Mouse (Mus musculus) thymus, adult 2 months (tissue): ENCODE results near the gene Kctd14. TPM values are rescaled to one million over a fixed set of nuclear protein-coding genes. Genes with fewer than 3 reads are reported as not detected.
"Not testable (repeated sequence)": the region's sequence is repeated elsewhere in the genome, so short reads cannot be mapped to it uniquely, and the experiment has no call there.

Experiments used
- DNase-seq: peaks from one replicate; pipeline ENCODE4 v3.0.0; 2021
- H3K27ac ChIP-seq: fragments of 200-500 bp; 2 replicates; pipeline ENCODE4 v1.5.1; 2012; ENCODE audit warnings: low read length, control low read depth; ENCODE audit not compliant: control insufficient read depth, insufficient read depth
- H3K27me3 ChIP-seq: fragments of 200-500 bp; 2 replicates; pipeline ENCODE4 v1.6.1; 2012; ENCODE audit warnings: mild to moderate bottlenecking, low read length, moderate library complexity, mixed read lengths; ENCODE audit not compliant: control insufficient read depth, insufficient read depth
- H3K36me3 ChIP-seq: fragments of 200-500 bp; 2 replicates; pipeline ENCODE4 v1.6.1; 2012; ENCODE audit warnings: mild to moderate bottlenecking, low read length, moderate library complexity; ENCODE audit not compliant: control insufficient read depth, insufficient read depth
- H3K4me1 ChIP-seq: fragments of 200-500 bp; replicated peaks from 2 replicates; pipeline ENCODE4 v1.6.1; 2012; ENCODE audit warnings: low read length; ENCODE audit not compliant: control insufficient read depth, insufficient read depth
- H3K4me3 ChIP-seq: fragments of 200-500 bp; 2 replicates; pipeline ENCODE4 v1.5.1; 2012; ENCODE audit warnings: mild to moderate bottlenecking, low read length, control low read depth, moderate library complexity; ENCODE audit not compliant: control insufficient read depth, insufficient read depth
- CTCF ChIP-seq: fragments of 200-500 bp; IDR thresholded peaks from 2 replicates; pipeline ENCODE4 v1.5.1; 2012; ENCODE audit warnings: mild to moderate bottlenecking, control low read depth, low read length, moderate library complexity, borderline replicate concordance; ENCODE audit not compliant: control insufficient read depth, poor library complexity, insufficient read depth; ENCODE audit errors: extremely low read depth
- POLR2A ChIP-seq: fragments of 200-500 bp; IDR thresholded peaks from 2 replicates; pipeline ENCODE4 v1.6.1; 2012; ENCODE audit warnings: mild to moderate bottlenecking, low read length, control low read depth, moderate library complexity; ENCODE audit not compliant: control insufficient read depth, poor library complexity, insufficient read depth; ENCODE audit errors: extremely low read depth
- WGBS: fragments of 180-500 bp; shearing (Covaris S2); methylation state at CpG from one replicate; pipeline ENCODE4 v1.1.7; 2018; 5-methylcytosine and 5-hydroxymethylcytosine counted together
- polyA plus RNA-seq: library from polyadenylated mRNA; depleted of rRNA; stranded (reverse); fragments of >200 nt; gene quantifications from 2 replicates; pipeline ENCODE4 v1.2.3, GENCODE M21; 2012; rRNA removed

The Kctd14 gene
- 2.7 and 4.9 TPM in 2 replicates for polyA plus RNA-seq

- not testable (repeated sequence) for H3K36me3 ChIP-seq, H3K4me3 ChIP-seq, H3K27ac ChIP-seq, DNase-seq, H3K27me3 ChIP-seq
- peaks cover 40% of the 10 kb centered on the region for H3K4me1 ChIP-seq
- WGBS: 94% methylated on average over 2 of the region's 2 CpGs
These were observed at the start of gene Kctd14 for GRCm38 (mm10) chr7:97451023-97451422. TSS of gene Kctd14 (plus strand) at chr7:97451323.

DNA sequence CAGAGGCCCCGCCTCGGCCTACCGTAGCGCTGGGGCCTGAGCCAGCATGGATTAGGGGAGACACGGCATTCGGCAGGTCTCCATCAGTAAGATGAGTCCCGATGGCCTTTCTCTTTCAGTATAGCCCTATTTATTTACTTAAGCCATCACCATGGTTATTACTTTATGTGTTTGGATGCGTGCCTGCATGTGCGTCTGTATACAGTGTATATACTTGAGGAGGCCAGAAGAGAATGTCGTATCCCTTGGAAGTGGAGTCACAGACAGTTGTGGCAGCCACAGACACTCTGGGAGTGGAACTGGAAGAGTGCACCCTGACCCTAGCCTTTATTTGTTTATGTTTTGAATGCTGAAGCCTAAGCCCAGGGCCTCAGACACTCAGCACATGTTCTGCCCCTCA, 44.0 kb upstream of the Kctd14 start:
- Histone ChIP-seq H3K4me3 (no peak overlapping the region), H3K27ac (no peak overlapping the region), H3K27me3 (no peaks in the 10 kb centered on the region), H3K4me1 (no peaks in the 10 kb centered on the region), H3K36me3 (peaks cover 9% of the 10 kb centered on the region)
- no peak for DNase-seq
- 95% methylated on average over 10 of the region's 10 CpGs for WGBS
- no peak for TF ChIP-seq CTCF
- no peak for TF ChIP-seq POLR2A

- H3K36me3 ChIP-seq: peaks cover 9% of the 10 kb centered on the region
- TF ChIP-seq POLR2A: no peak
- no peak for TF ChIP-seq CTCF
- 95% methylated on average over 2 of the region's 2 CpGs for WGBS
- H3K27me3 ChIP-seq: no peaks in the 10 kb centered on the region
- DNase-seq: no peak
- no peak overlapping the region for H3K27ac ChIP-seq
- H3K4me3 ChIP-seq: no peak overlapping the region
- H3K4me1 ChIP-seq: no peaks in the 10 kb centered on the region
These were observed 40.0 kb upstream of the Kctd14 start for GRCm38 (mm10) chr7:97411106-97411505.

DNA sequence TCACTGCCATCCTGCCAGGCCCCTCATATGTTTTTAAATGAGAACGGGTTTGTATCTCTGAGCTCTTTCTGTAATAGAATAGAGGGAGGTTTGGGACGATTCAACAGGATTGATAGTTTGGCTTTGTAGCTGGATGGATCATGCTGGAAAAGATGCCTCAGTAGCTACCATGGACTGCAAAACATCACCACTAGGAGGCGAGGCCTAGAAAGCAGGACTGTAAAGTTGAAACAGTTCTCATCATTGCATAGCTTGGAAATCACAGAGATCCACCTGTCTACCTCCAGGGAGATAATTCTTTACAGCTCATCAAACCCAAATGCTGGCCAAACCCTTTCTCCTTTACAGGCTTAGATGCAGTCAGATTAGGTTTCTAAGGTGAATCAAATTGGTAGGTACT, 39.5 kb upstream of the Kctd14 start:
- WGBS: 95% methylated on average over 3 of the region's 3 CpGs
- Histone ChIP-seq H3K27me3 (no peaks in the 10 kb centered on the region), H3K36me3 (peaks cover 9% of the 10 kb centered on the region), H3K4me3 (no peak overlapping the region), H3K4me1 (no peaks in the 10 kb centered on the region), H3K27ac (no peak overlapping the region)
- DNase-seq: no peak
- TF ChIP-seq POLR2A (no peak), CTCF (no peak)

- no peak for DNase-seq
- H3K4me3 ChIP-seq: no peak overlapping the region
- no peaks in the 10 kb centered on the region for H3K4me1 ChIP-seq
- no peak for TF ChIP-seq CTCF
- TF ChIP-seq POLR2A: no peak
- no peaks in the 10 kb centered on the region for H3K27me3 ChIP-seq
- H3K27ac ChIP-seq: no peak overlapping the region
- 87% methylated on average over 1 of the region's 1 CpGs for WGBS
- peaks cover 8% of the 10 kb centered on the region for H3K36me3 ChIP-seq
These were observed 37.1 kb upstream of the Kctd14 start for GRCm38 (mm10) chr7:97413981-97414380.

DNA sequence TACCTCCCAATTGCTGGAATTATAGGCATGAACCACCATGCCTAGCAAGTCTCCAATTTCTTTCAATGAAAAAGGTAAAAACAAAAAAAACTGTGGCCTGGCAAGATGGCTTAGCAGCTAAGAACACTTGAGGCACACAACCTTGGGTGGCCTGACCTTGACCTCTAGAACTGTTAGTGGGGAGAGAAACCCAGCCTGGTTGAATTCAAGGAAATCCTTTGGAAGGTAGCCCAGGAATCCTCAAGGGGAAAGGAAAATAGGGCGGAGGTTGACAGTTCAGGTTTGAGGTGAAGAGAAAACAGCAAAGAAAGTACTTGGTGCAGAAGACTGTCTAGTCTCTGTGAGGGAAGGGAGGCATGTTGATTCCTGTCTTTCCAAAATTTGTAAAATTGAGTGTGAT, 36.7 kb upstream of the Kctd14 start:
- H3K36me3 ChIP-seq: peaks cover 3% of the 10 kb centered on the region
- H3K4me1 ChIP-seq: no peaks in the 10 kb centered on the region
- H3K27ac ChIP-seq: no peak overlapping the region
- no peak for DNase-seq
- H3K27me3 ChIP-seq: no peaks in the 10 kb centered on the region
- 87% methylated on average over 1 of the region's 1 CpGs for WGBS
- no peak overlapping the region for H3K4me3 ChIP-seq
- TF ChIP-seq POLR2A: no peak
- no peak for TF ChIP-seq CTCF

- H3K36me3 ChIP-seq: no peaks in the 10 kb centered on the region; the same call in 1 of the 2 replicates
- 85% methylated on average over 9 of the region's 9 CpGs for WGBS
- H3K4me1 ChIP-seq: no peaks in the 10 kb centered on the region
- DNase-seq: no peak
- H3K27me3 ChIP-seq: no peaks in the 10 kb centered on the region
- no peak overlapping the region for H3K27ac ChIP-seq
- H3K4me3 ChIP-seq: no peak overlapping the region
- TF ChIP-seq CTCF: no peak
- TF ChIP-seq POLR2A: no peak
These were observed 36.0 kb upstream of the Kctd14 start for GRCm38 (mm10) chr7:97414915-97415687.
